Mouse (Mus musculus) brain, embryonic 14.5 days (tissue): Measurements from ENCODE around the gene Tchp. TPM values are rescaled to one million over a fixed set of nuclear protein-coding genes. Genes with fewer than 3 reads are reported as not detected.

Experiments
- DNase-seq: peaks from one replicate; pipeline ENCODE4 v3.0.0-alpha.2; 2011; ENCODE audit warnings: low read depth
- CTCF ChIP-seq: fragments of 200-500 bp; IDR thresholded peaks from 2 replicates; pipeline ENCODE4 v1.5.1; 2012; ENCODE audit warnings: inconsistent platforms, mild to moderate bottlenecking, moderate library complexity, borderline replicate concordance; ENCODE audit not compliant: insufficient read depth, insufficient read length; ENCODE audit errors: extremely low read depth
- POLR2A ChIP-seq: fragments of 200-500 bp; IDR thresholded peaks from 2 replicates; pipeline ENCODE4 v1.6.1; 2012; ENCODE audit warnings: mild to moderate bottlenecking, inconsistent platforms, borderline replicate concordance; ENCODE audit not compliant: poor library complexity, insufficient read depth, insufficient read length, severe bottlenecking; ENCODE audit errors: extremely low read depth
- polyA plus RNA-seq: library from polyadenylated mRNA; depleted of rRNA; stranded (reverse); fragments of >200 nt; gene quantifications from 2 replicates; pipeline ENCODE4 v1.2.3, GENCODE M21; 2012; rRNA removed

Gene Tchp
- polyA plus RNA-seq, result 31.1 and 32.2 TPM in 2 replicates

- DNase-seq, result peak; percentile 98
- peak; percentile 89 for TF ChIP-seq CTCF
- TF ChIP-seq POLR2A, result 0 out of 2 replicates have a peak, but pooled peaks have one; percentile 41
Measured at GRCm38 (mm10) chr5:114707265-114708068, at the start of gene Tchp. Tchp (plus strand) TSS chr5:114707760.

- DNase-seq, result no peak
Measured at GRCm38 (mm10) chr5:114658255-114658654, 49.3 kb upstream of the Tchp start, which contains the start of gene Trpv4. Trpv4 (minus strand) TSS chr5:114658421.

GRCm38 (mm10) chr5:114661029-114661428 is 46.5 kb upstream of the Tchp start:
- no peak for DNase-seq
- TF ChIP-seq POLR2A, result no peak
- TF ChIP-seq CTCF, result no peak

More at GRCm38 (mm10) chr5:114658255-114658654, 49.3 kb upstream of the Tchp start, which contains the start of gene Trpv4:
- TF ChIP-seq CTCF (no peak), POLR2A (no peak)

DNA sequence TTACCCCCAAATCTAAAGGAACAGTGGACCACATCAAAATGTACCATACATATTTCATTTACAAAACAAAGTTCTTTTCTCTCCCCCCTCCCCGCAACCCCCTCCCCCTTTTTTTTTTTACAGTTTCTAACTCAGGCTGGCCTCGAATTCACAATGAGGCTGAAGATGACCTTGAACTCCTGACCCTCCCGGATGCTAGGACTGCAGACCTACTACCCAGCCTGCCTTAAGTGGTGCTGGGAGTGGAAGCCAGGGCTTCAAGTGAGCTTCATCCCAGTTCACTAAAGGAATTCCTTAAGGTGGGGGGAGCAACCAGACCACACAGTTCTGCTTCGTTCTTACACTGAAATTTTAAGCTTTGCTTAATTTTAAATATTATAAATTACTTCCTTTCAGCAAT is 43.4 kb upstream of the Tchp start:
- no peak for DNase-seq
- TF ChIP-seq POLR2A, result no peak
- TF ChIP-seq CTCF, result no peak

DNA sequence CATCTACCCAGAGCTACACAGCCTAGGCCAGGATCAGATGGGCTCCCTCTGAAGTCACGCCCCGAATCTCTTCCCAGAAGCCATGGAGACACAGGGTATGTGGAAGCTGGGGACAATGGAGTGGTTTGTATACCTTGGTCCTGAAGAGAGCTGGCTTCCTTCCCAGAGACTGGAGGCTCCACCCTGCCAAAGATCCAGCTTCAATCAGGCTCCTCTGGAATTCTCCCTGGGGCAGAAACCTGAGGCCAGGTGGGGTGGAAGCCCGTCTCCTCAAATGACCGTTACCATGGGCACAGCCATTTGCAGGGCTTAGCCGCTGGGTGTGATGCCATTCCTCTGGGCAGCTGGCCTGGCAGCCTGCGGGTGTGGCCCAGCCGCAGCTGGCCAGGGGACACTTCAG is 42.8 kb upstream of the Tchp start:
- TF ChIP-seq POLR2A, result no peak
- no peak for TF ChIP-seq CTCF
- DNase-seq, result peak; percentile 71

DNA sequence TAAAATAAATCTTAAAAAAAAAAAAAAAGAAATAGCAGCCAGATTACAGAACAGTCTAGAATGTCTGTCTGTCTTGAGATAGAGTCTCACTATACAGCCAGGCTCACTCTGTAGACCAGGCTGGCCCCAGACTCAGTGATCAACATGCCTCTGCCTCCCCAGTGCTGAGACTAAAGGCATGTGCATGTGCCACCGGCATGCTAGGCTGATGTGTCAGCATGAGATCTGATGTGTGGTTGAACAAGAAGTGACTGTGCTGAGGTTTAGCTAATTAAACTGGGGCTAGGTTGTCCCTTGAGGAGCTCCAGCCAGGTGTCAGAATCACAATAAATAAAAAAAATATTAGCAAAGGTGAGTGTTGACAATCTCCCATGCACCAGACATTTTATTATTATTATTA is 40.9 kb upstream of the Tchp start:
- TF ChIP-seq CTCF, result no peak
- no peak for DNase-seq

GRCm38 (mm10) chr5:114667228-114667856 is 40.2 kb upstream of the Tchp start:
- DNase-seq, result peak; percentile 98
- TF ChIP-seq POLR2A, result 0 out of 2 replicates have a peak, but pooled peaks have one; percentile 7
- peak; percentile 100 for TF ChIP-seq CTCF

- DNase-seq, result no peak
- TF ChIP-seq CTCF, result no peak
- no peak for TF ChIP-seq POLR2A
Measured at GRCm38 (mm10) chr5:114669014-114669413, 38.5 kb upstream of the Tchp start.

DNA sequence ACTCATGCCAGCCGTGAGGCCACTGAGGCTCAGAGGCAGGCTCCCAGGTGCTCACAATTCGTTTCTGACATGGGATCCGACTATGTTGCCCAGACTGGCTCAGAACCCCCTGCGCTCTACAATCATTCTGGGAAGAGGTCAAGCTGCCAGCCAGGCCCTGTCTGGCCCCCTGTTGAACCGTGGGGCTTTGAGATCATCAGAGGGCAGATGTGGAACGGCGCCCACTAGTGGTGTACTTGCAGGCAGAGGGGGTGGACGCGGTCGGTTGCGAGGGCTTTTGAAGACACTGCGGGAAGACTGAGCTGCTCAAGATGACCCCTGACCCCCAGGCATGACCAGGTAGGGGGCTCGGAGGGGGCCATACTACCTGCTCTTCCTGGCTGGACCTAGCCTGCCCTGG is 34.4 kb upstream of the Tchp start:
- TF ChIP-seq CTCF, result 0 out of 2 replicates have a peak, but pooled peaks have one; percentile 0
- no peak for TF ChIP-seq POLR2A
- no peak for DNase-seq

DNA sequence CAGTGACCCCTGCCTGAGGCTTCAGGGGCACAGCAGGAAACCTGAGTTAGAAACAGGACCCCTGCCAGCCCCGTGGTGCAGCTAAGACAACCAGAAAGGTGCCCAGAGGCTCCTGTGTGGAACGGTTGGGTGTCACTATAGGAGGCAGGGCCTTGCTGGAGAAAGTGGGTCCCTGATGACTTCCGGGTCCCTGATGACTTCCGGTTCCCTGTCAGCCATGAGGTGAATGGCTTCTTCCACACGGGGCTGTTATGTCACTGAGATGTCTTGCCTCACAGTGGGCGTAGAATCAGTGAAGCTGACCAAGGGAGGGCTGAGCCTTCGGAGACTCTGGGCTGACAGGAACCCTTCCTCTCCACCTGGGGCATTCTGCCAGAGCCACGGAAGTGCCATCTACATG is 33.0 kb upstream of the Tchp start:
- TF ChIP-seq CTCF, result no peak
- no peak for TF ChIP-seq POLR2A
- DNase-seq, result no peak

DNA sequence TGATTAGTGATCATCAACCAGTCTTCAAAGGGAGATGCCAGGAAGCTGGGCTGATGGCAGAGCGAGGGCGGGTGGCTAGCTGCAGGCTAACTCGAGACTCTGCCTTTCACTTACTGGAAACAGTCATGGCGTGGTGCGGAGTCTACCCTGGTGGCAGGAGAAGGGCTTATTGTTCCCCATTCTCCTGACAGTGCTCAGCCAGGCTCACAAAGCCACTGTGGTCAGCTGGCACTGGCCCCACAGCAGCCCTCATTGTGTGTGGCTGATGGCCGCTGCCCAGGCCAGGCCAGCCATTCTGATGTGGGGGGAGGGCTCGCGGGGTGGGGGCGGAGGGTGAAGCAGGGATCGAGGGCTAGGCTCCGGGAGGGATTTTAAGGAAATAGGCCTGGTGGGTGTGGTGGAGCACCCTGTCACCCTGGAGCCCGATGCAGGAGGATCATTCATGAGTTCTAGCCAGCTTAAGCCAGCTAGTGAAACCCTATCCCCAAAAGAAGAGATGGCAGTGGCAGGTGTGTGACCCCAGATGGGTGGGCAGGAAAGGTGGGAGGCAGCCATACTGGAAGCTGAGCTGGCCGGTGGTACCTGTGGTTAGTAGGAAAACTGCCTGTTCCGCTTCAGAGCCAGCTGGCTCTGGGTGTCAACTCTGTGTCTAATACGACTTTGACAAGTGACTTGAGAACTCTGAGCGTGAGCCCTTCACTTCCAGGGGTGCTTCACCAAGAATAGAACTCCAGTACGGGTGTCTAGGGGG is 27.5 kb upstream of the Tchp start:
- no peak for DNase-seq
- peak; percentile 2; the same call in 1 of the 2 replicates for TF ChIP-seq CTCF
- no peak for TF ChIP-seq POLR2A
